Mouse (Mus musculus) hindbrain, embryonic 12.5 days (tissue): Measurements from ENCODE around the gene Cpne4. TPM values are rescaled to one million over a fixed set of nuclear protein-coding genes. Genes with fewer than 3 reads are reported as not detected.

Experiments
- ATAC-seq: fragments of 200-750 bp; cut with Nextera tagmentation; 2 replicates; pipeline ENCODE4 v1.8.0; 2017; ENCODE audit warnings: moderate TSS enrichment; ENCODE audit not compliant: low FRiP score
- H3K27ac ChIP-seq: fragments of 300-500 bp; sonication (generic); 2 replicates; pipeline ENCODE4 v1.5.1; 2016; ENCODE audit warnings: mild to moderate bottlenecking
- H3K27me3 ChIP-seq: fragments of 300-500 bp; sonication (generic); 2 replicates; pipeline ENCODE4 v1.6.1; 2016; ENCODE audit warnings: mild to moderate bottlenecking
- H3K36me3 ChIP-seq: fragments of 300-500 bp; sonication (generic); 2 replicates; pipeline ENCODE4 v1.6.1; 2016; ENCODE audit warnings: mild to moderate bottlenecking
- H3K4me1 ChIP-seq: fragments of 300-500 bp; sonication (generic); 2 replicates; pipeline ENCODE4 v1.6.1; 2016
- H3K4me2 ChIP-seq: fragments of 300-500 bp; sonication (generic); replicated peaks from 2 replicates; pipeline ENCODE4 v1.6.1; 2016; ENCODE audit warnings: mild to moderate bottlenecking
- H3K4me3 ChIP-seq: fragments of 300-500 bp; sonication (generic); 2 replicates; pipeline ENCODE4 v1.5.1; 2016; ENCODE audit warnings: mild to moderate bottlenecking
- H3K9ac ChIP-seq: fragments of 300-500 bp; sonication (generic); 2 replicates; pipeline ENCODE4 v1.6.1; 2016; ENCODE audit warnings: mild to moderate bottlenecking, moderate library complexity
- H3K9me3 ChIP-seq: fragments of 300-500 bp; sonication (generic); replicated peaks from 2 replicates; pipeline ENCODE4 v1.6.1; 2016; ENCODE audit warnings: mild to moderate bottlenecking
- WGBS: fragments of 180-500 bp; shearing (Covaris S2); methylation state at CpG from one replicate; pipeline ENCODE4 v1.1.7; 2016; 5-methylcytosine and 5-hydroxymethylcytosine counted together
- polyA plus RNA-seq: library from polyadenylated mRNA; unstranded; fragments of >200 nt; fragmentation: Nextera tagmentation; extraction: Ambion mirVana; gene quantifications from 2 replicates; pipeline ENCODE4 v1.2.1, GENCODE M21; 2016

Cpne4 gene
- polyA plus RNA-seq, 1 experiment from 2014 or later: 2.3 TPM

- no peak for ATAC-seq
- H3K4me3 ChIP-seq: no peak overlapping the region
- no peak overlapping the region for H3K9ac ChIP-seq
- H3K4me2 ChIP-seq: no peak overlapping the region
- no peaks in the 10 kb centered on the region for H3K27me3 ChIP-seq
- peaks cover 8% of the 10 kb centered on the region; the same call in 1 of the 2 replicates for H3K9me3 ChIP-seq
- no peaks in the 10 kb centered on the region for H3K4me1 ChIP-seq
- H3K27ac ChIP-seq: no peak overlapping the region
- WGBS: 91% methylated on average over 2 of the region's 2 CpGs
- no peaks in the 10 kb centered on the region for H3K36me3 ChIP-seq
These were observed 178.2 kb downstream of the Cpne4 start for GRCm38 (mm10) chr9:104725311-104725710.

- no peaks in the 10 kb centered on the region for H3K36me3 ChIP-seq
- WGBS: 87% methylated on average over 14 of the region's 14 CpGs
- no peaks in the 10 kb centered on the region for H3K27me3 ChIP-seq
- H3K4me3 ChIP-seq: no peak overlapping the region
- H3K9ac ChIP-seq: no peak overlapping the region
- no peak overlapping the region for H3K27ac ChIP-seq
- no peak for ATAC-seq
- no peak overlapping the region for H3K4me2 ChIP-seq
- no peaks in the 10 kb centered on the region for H3K9me3 ChIP-seq
- H3K4me1 ChIP-seq: no peaks in the 10 kb centered on the region
These were observed 195.7 kb downstream of the Cpne4 start for GRCm38 (mm10) chr9:104742661-104743380.

- WGBS: 83% methylated on average over 14 of the region's 14 CpGs
- H3K27me3 ChIP-seq: no peaks in the 10 kb centered on the region
- no peaks in the 10 kb centered on the region for H3K9me3 ChIP-seq
- no peak overlapping the region for H3K9ac ChIP-seq
- H3K4me1 ChIP-seq: no peaks in the 10 kb centered on the region
- H3K36me3 ChIP-seq: no peaks in the 10 kb centered on the region
- no peak for ATAC-seq
- H3K4me2 ChIP-seq: no peak overlapping the region
- no peak overlapping the region for H3K4me3 ChIP-seq
- no peak overlapping the region for H3K27ac ChIP-seq
These were observed 208.4 kb downstream of the Cpne4 start for GRCm38 (mm10) chr9:104755519-104755918.

- 94% methylated on average over 7 of the region's 7 CpGs for WGBS
- H3K4me1 ChIP-seq: no peaks in the 10 kb centered on the region
- H3K27me3 ChIP-seq: no peaks in the 10 kb centered on the region
- no peak overlapping the region for H3K9ac ChIP-seq
- no peak overlapping the region for H3K4me3 ChIP-seq
- no peak overlapping the region for H3K27ac ChIP-seq
- H3K4me2 ChIP-seq: no peak overlapping the region
- no peaks in the 10 kb centered on the region for H3K36me3 ChIP-seq
- no peaks in the 10 kb centered on the region for H3K9me3 ChIP-seq
- ATAC-seq: no peak
These were observed 212.9 kb downstream of the Cpne4 start for GRCm38 (mm10) chr9:104760031-104760430.

GRCm38 (mm10) chr9:104776198-104776815 lies 229.2 kb downstream of the Cpne4 start:
- no peak overlapping the region for H3K4me3 ChIP-seq
- H3K27me3 ChIP-seq: no peaks in the 10 kb centered on the region
- no peak overlapping the region for H3K4me2 ChIP-seq
- 75% methylated on average over 7 of the region's 7 CpGs for WGBS
- no peak overlapping the region for H3K27ac ChIP-seq
- H3K9ac ChIP-seq: no peak overlapping the region
- H3K4me1 ChIP-seq: no peaks in the 10 kb centered on the region
- no peaks in the 10 kb centered on the region for H3K36me3 ChIP-seq
- H3K9me3 ChIP-seq: no peaks in the 10 kb centered on the region
- ATAC-seq: no peak

GRCm38 (mm10) chr9:104777135-104777534 lies 230.0 kb downstream of the Cpne4 start:
- Histone ChIP-seq H3K9ac (no peak overlapping the region), H3K36me3 (no peaks in the 10 kb centered on the region), H3K4me1 (no peaks in the 10 kb centered on the region), H3K27me3 (no peaks in the 10 kb centered on the region), H3K4me3 (no peak overlapping the region), H3K9me3 (no peaks in the 10 kb centered on the region), H3K27ac (no peak overlapping the region), H3K4me2 (no peak overlapping the region)
- no peak for ATAC-seq
- 80% methylated on average over 3 of the region's 3 CpGs for WGBS

- H3K9me3 ChIP-seq: no peaks in the 10 kb centered on the region
- H3K4me1 ChIP-seq: no peaks in the 10 kb centered on the region
- H3K27ac ChIP-seq: no peak overlapping the region
- H3K4me2 ChIP-seq: no peak overlapping the region
- H3K9ac ChIP-seq: no peak overlapping the region
- H3K27me3 ChIP-seq: no peaks in the 10 kb centered on the region
- no peaks in the 10 kb centered on the region for H3K36me3 ChIP-seq
- no peak for ATAC-seq
- WGBS: 62% methylated on average over 5 of the region's 5 CpGs
- no peak overlapping the region for H3K4me3 ChIP-seq
These were observed 230.7 kb downstream of the Cpne4 start for GRCm38 (mm10) chr9:104777780-104778179.

- H3K9me3 ChIP-seq: no peaks in the 10 kb centered on the region
- ATAC-seq: no peak
- H3K9ac ChIP-seq: no peak overlapping the region
- 13% methylated on average over 2 of the region's 2 CpGs for WGBS
- no peak overlapping the region for H3K4me3 ChIP-seq
- no peaks in the 10 kb centered on the region for H3K36me3 ChIP-seq
- no peak overlapping the region for H3K27ac ChIP-seq
- peaks cover 5% of the 10 kb centered on the region; the same call in 1 of the 2 replicates for H3K4me1 ChIP-seq
- H3K4me2 ChIP-seq: no peak overlapping the region
- no peaks in the 10 kb centered on the region for H3K27me3 ChIP-seq
These were observed 249.5 kb downstream of the Cpne4 start for GRCm38 (mm10) chr9:104796601-104797000.

- Histone ChIP-seq H3K27ac (no peak overlapping the region), H3K36me3 (no peaks in the 10 kb centered on the region), H3K9me3 (no peaks in the 10 kb centered on the region), H3K9ac (no peak overlapping the region), H3K27me3 (no peaks in the 10 kb centered on the region), H3K4me3 (no peak overlapping the region), H3K4me1 (no peaks in the 10 kb centered on the region), H3K4me2 (no peak overlapping the region)
- WGBS: 68% methylated on average over 4 of the region's 4 CpGs
- no peak for ATAC-seq
These were observed 257.7 kb downstream of the Cpne4 start for GRCm38 (mm10) chr9:104804776-104805175.

- ATAC-seq: no peak
- H3K27ac ChIP-seq: no peak overlapping the region
- 89% methylated on average over 2 of the region's 2 CpGs for WGBS
- H3K27me3 ChIP-seq: no peaks in the 10 kb centered on the region
- H3K9ac ChIP-seq: no peak overlapping the region
- no peak overlapping the region for H3K4me2 ChIP-seq
- H3K4me3 ChIP-seq: no peak overlapping the region
- no peaks in the 10 kb centered on the region for H3K9me3 ChIP-seq
- no peaks in the 10 kb centered on the region for H3K4me1 ChIP-seq
- H3K36me3 ChIP-seq: no peaks in the 10 kb centered on the region
These were observed 267.6 kb downstream of the Cpne4 start for GRCm38 (mm10) chr9:104814681-104815080.

- no peaks in the 10 kb centered on the region for H3K4me1 ChIP-seq
- H3K36me3 ChIP-seq: no peaks in the 10 kb centered on the region
- H3K27ac ChIP-seq: no peak overlapping the region
- no peak overlapping the region for H3K4me3 ChIP-seq
- no peak overlapping the region for H3K4me2 ChIP-seq
- H3K27me3 ChIP-seq: no peaks in the 10 kb centered on the region
- H3K9me3 ChIP-seq: no peaks in the 10 kb centered on the region
- H3K9ac ChIP-seq: no peak overlapping the region
- 66% methylated on average over 3 of the region's 3 CpGs for WGBS
- ATAC-seq: no peak
These were observed 281.6 kb downstream of the Cpne4 start for GRCm38 (mm10) chr9:104828646-104829045.

GRCm38 (mm10) chr9:104832934-104833539 lies 286.0 kb downstream of the Cpne4 start:
- no peaks in the 10 kb centered on the region for H3K9me3 ChIP-seq
- no peak overlapping the region for H3K9ac ChIP-seq
- WGBS: 90% methylated on average over 5 of the region's 5 CpGs
- H3K27me3 ChIP-seq: no peaks in the 10 kb centered on the region
- no peaks in the 10 kb centered on the region for H3K36me3 ChIP-seq
- H3K4me3 ChIP-seq: no peak overlapping the region
- no peak overlapping the region for H3K4me2 ChIP-seq
- H3K4me1 ChIP-seq: 0 out of 2 replicates have a peak, but pooled peaks cover 2% of the 10 kb centered on the region
- no peak overlapping the region for H3K27ac ChIP-seq
- no peak for ATAC-seq
